22 mouse cellular contexts compared by ENCODE assay signal in the genomic region with DNA sequence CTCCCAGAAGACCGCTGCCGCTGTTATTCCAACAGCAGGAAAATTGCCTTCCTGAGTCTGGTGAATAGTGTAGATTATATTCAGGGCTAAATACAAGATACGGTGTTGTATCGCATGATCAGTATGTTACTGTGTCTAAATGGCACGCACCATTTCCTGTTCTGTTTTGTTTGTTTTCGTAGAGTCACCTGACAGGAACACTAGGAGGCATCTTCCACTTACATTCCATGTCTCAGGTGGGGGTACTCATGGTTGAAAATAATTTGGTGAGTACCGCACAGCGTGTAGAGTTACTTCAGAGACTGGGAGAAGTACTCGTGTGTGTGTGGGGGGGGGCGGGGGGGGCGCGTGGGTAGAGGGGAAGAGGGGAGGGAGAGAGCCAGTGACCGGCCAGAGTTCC. TPM values are rescaled to one million over a fixed set of nuclear protein-coding genes. Genes with fewer than 3 reads are reported as not detected.
DNase-seq lines count a peak whose midpoint lies in the region; ATAC-seq and TF ChIP-seq lines count a peak whose summit lies in the region.
"Had no signal": no experiment of that assay in that cellular context is flagged by ENCODE, and none has a peak within 500 bp of the region (broad histone marks: within the 10 kb centered on the region; RNA-seq: fewer than 3 reads in every experiment).

No protein-coding gene starts in this region.

- no peaks in the 10 kb centered on the region for H3K27me3 ChIP-seq in heart, embryonic 12.5 days (replicated peaks)
- peaks cover 6% of the 10 kb centered on the region; the same call in 1 of the 2 replicates for H3K27me3 ChIP-seq in heart, embryonic 10.5 days (ENCODE audit: insufficient read depth, poor library complexity, severe bottlenecking)
- no peaks in the 10 kb centered on the region for H3K27me3 ChIP-seq in heart, postnatal 0 days (ENCODE audit: control insufficient read depth, insufficient read depth, low read length)
- H3K27me3 ChIP-seq in lung, postnatal 0 days (replicated peaks; ENCODE audit: insufficient read depth, low read length) = no peaks in the 10 kb centered on the region
- H3K27me3 ChIP-seq in midbrain, embryonic 16.5 days (ENCODE audit: control insufficient read depth, insufficient read depth, low read depth, low read length) = no peaks in the 10 kb centered on the region
- H3K27me3 ChIP-seq: embryonic facial prominence, embryonic 12.5 days; forebrain, embryonic 15.5 days; heart, embryonic 15.5 days; hindbrain, embryonic 13.5 days; Patski had no signal

- H3K9ac ChIP-seq in heart, embryonic 12.5 days = no peak overlapping the region
- no peak overlapping the region for H3K9ac ChIP-seq in heart, postnatal 0 days (replicated peaks; ENCODE audit: low read depth, low read length)
- H3K9ac ChIP-seq in lung, postnatal 0 days (replicated peaks; ENCODE audit: low read depth) = no peak overlapping the region
- H3K9ac ChIP-seq in midbrain, embryonic 16.5 days (ENCODE audit: low read depth, low read length) = no peak overlapping the region
- H3K9ac ChIP-seq: embryonic facial prominence, embryonic 12.5 days; forebrain, embryonic 15.5 days; heart, embryonic 15.5 days; hindbrain, embryonic 13.5 days had no signal

- TF ChIP-seq CTCF in heart, postnatal 0 days (IDR thresholded peaks at IDR 0.05; ENCODE audit: low read depth) = no peak
- no peak for TF ChIP-seq CTCF in lung, postnatal 0 days (IDR thresholded peaks at IDR 0.05)

- TF ChIP-seq EP300 in heart, postnatal 0 days (IDR thresholded peaks at IDR 0.05; ENCODE audit: low read depth) = no peak
- TF ChIP-seq EP300 in lung, postnatal 0 days (IDR thresholded peaks at IDR 0.05) = no peak

- no peaks in the 10 kb centered on the region for H3K36me3 ChIP-seq in heart, embryonic 12.5 days
- no peaks in the 10 kb centered on the region for H3K36me3 ChIP-seq in heart, embryonic 10.5 days
- no peaks in the 10 kb centered on the region for H3K36me3 ChIP-seq in heart, postnatal 0 days (replicated peaks; ENCODE audit: control insufficient read depth, insufficient read depth, low read length)
- no peaks in the 10 kb centered on the region for H3K36me3 ChIP-seq in lung, postnatal 0 days (ENCODE audit: insufficient read depth, low read length)
- no peaks in the 10 kb centered on the region for H3K36me3 ChIP-seq in midbrain, embryonic 16.5 days (ENCODE audit: control insufficient read depth, insufficient read depth, low read length)
- H3K36me3 ChIP-seq: embryonic facial prominence, embryonic 12.5 days; forebrain, embryonic 15.5 days; heart, embryonic 15.5 days; hindbrain, embryonic 13.5 days had no signal

- peak overlapping the region; percentile 29; the same call in 1 of the 2 replicates for H3K4me2 ChIP-seq in heart, embryonic 12.5 days
- H3K4me2 ChIP-seq in heart, postnatal 0 days (ENCODE audit: low read depth, low read length) = 0 out of 2 replicates have a peak overlapping the region, but pooled peaks have one; percentile 6
- H3K4me2 ChIP-seq in lung, postnatal 0 days (replicated peaks; ENCODE audit: low read depth, low read length) = no peak overlapping the region
- no peak overlapping the region for H3K4me2 ChIP-seq in midbrain, embryonic 16.5 days (ENCODE audit: low read length)
- H3K4me2 ChIP-seq: embryonic facial prominence, embryonic 12.5 days; forebrain, embryonic 15.5 days; heart, embryonic 15.5 days; hindbrain, embryonic 13.5 days had no signal

- no peaks in the 10 kb centered on the region for H3K9me3 ChIP-seq in heart, embryonic 12.5 days (replicated peaks)
- no peaks in the 10 kb centered on the region for H3K9me3 ChIP-seq in heart, embryonic 10.5 days
- H3K9me3 ChIP-seq in heart, postnatal 0 days (replicated peaks; ENCODE audit: control insufficient read depth, low read length) = no peaks in the 10 kb centered on the region
- no peaks in the 10 kb centered on the region for H3K9me3 ChIP-seq in lung, postnatal 0 days (ENCODE audit: low read length)
- H3K9me3 ChIP-seq in midbrain, embryonic 16.5 days (replicated peaks; ENCODE audit: control insufficient read depth, low read length, poor library complexity, severe bottlenecking) = no peaks in the 10 kb centered on the region
- H3K9me3 ChIP-seq: embryonic facial prominence, embryonic 12.5 days; forebrain, embryonic 15.5 days; heart, embryonic 15.5 days; hindbrain, embryonic 13.5 days had no signal

- 60% methylated on average over 11 of the region's 13 CpGs for WGBS in heart, embryonic 12.5 days
- 56% methylated on average over 11 of the region's 13 CpGs for WGBS in heart, embryonic 10.5 days
- 46% methylated on average over 13 of the region's 13 CpGs for whole genome bisulfite sequencing in heart, postnatal 0 days
- 40% methylated on average over 12 of the region's 13 CpGs for WGBS in lung, postnatal 0 days
- WGBS in midbrain, embryonic 16.5 days = 76% methylated on average over 11 of the region's 13 CpGs

- H3K4me3 ChIP-seq in heart, embryonic 12.5 days = no peak overlapping the region
- H3K4me3 ChIP-seq in heart, embryonic 10.5 days = no peak overlapping the region
- H3K4me3 ChIP-seq in heart, postnatal 0 days (ENCODE audit: low read depth, low read length) = no peak overlapping the region
- H3K4me3 ChIP-seq in lung, postnatal 0 days (ENCODE audit: low read depth, low read length) = no peak overlapping the region
- no peak overlapping the region for H3K4me3 ChIP-seq in midbrain, embryonic 16.5 days (ENCODE audit: low read depth, low read length)
- H3K4me3 ChIP-seq: embryonic facial prominence, embryonic 12.5 days; forebrain, embryonic 15.5 days; heart, embryonic 15.5 days; hindbrain, embryonic 13.5 days had no signal

- ATAC-seq in heart, embryonic 12.5 days (ENCODE audit: insufficient number of reproducible peaks, low FRiP score) = no peak
- ATAC-seq in heart, postnatal 0 days (ENCODE audit: insufficient read depth, low read depth) = no peak
- ATAC-seq in lung, postnatal 0 days = peak; percentile 19; the same call in 1 of the 2 replicates
- no peak for ATAC-seq in midbrain, embryonic 16.5 days
- ATAC-seq: activated CD4-positive, CD25-positive, alpha-beta regulatory T cell, adult 4 months; forebrain, embryonic 15.5 days; hindbrain, postnatal 0 days; Patski had no signal

- H3K27ac ChIP-seq in heart, embryonic 12.5 days (ENCODE audit: poor library complexity, severe bottlenecking) = no peak overlapping the region
- no peak overlapping the region for H3K27ac ChIP-seq in heart, embryonic 10.5 days
- no peak overlapping the region for H3K27ac ChIP-seq in heart, postnatal 0 days (ENCODE audit: low read depth)
- H3K27ac ChIP-seq in lung, postnatal 0 days (ENCODE audit: low read length) = no peak overlapping the region
- no peak overlapping the region for H3K27ac ChIP-seq in midbrain, embryonic 16.5 days (ENCODE audit: low read length)
- H3K27ac ChIP-seq: embryonic facial prominence, embryonic 12.5 days; forebrain, embryonic 15.5 days; heart, embryonic 15.5 days; hindbrain, embryonic 13.5 days; hindbrain, postnatal 0 days had no signal

- DNase-seq in heart, embryonic 10.5 days (ENCODE audit: low spot score) = no peak
- DNase-seq in heart, postnatal 0 days (ENCODE audit: low spot score) = no peak
- DNase-seq in heart, adult 8-10 months (ENCODE audit: low spot score) = no peak
- DNase-seq in lung, postnatal 0 days (ENCODE audit: low spot score) = no peak
- DNase-seq in lung, postnatal 36 days = no peak
- DNase-seq: adrenal gland, postnatal 14 days; cerebellum, adult 11-12 months; cerebellum, adult 9-10 months; cerebellum, postnatal 25 days; gastrocnemius, postnatal 36 days; heart, adult 11 months had no signal

- peaks cover 7% of the 10 kb centered on the region; the same call in 1 of the 2 replicates for H3K4me1 ChIP-seq in heart, embryonic 12.5 days (replicated peaks)
- peaks cover 10% of the 10 kb centered on the region for H3K4me1 ChIP-seq in heart, embryonic 10.5 days
- no peaks in the 10 kb centered on the region for H3K4me1 ChIP-seq in heart, postnatal 0 days (ENCODE audit: control insufficient read depth, insufficient read depth)
- H3K4me1 ChIP-seq in lung, postnatal 0 days (ENCODE audit: insufficient read depth, low read depth, low read length) = no peaks in the 10 kb centered on the region
- no peaks in the 10 kb centered on the region for H3K4me1 ChIP-seq in midbrain, embryonic 16.5 days (ENCODE audit: control insufficient read depth, insufficient read depth, low read length)
- H3K4me1 ChIP-seq: embryonic facial prominence, embryonic 12.5 days; forebrain, embryonic 15.5 days; hindbrain, embryonic 13.5 days had no signal

RNA-seq across cellular contexts. Expression of gene Catsperd, which starts 19.6 kb away (rescaled TPM):
- 0.28 and 0.42 TPM in 2 replicates for polyA plus RNA-seq in heart, embryonic 12.5 days (2016; fragmentation: Nextera tagmentation; extraction: Ambion mirVana)
- 0.30 and 0.38 TPM in 2 replicates for polyA plus RNA-seq in heart, embryonic 10.5 days (2016; fragmentation: Nextera tagmentation; extraction: Ambion mirVana)
- total RNA-seq in heart, postnatal 0 days (2014; rRNA removed; ENCODE audit: low replicate concordance) = not detected in 2 replicates
- 0.20 and 0.23 TPM in 2 replicates for polyA plus RNA-seq in heart, postnatal 0 days (2015; fragmentation: Nextera tagmentation; extraction: Ambion mirVana)
- under 1 TPM in 2 of 4 experiments, not detected in 2; 0.16 TPM for total RNA-seq in heart, adult 8-10 months (2022)
- 0.12 and 0.32 TPM in 2 replicates for polyA plus RNA-seq in lung, postnatal 0 days (2015; fragmentation: Nextera tagmentation; extraction: Ambion mirVana)
- polyA plus RNA-seq in midbrain, embryonic 16.5 days (2015; fragmentation: Nextera tagmentation; extraction: Ambion mirVana) = 1.8 and 2.1 TPM in 2 replicates
- total RNA-seq: gastrocnemius, adult 8-10 months; hematopoietic stem cell, adult 5-6 weeks had no signal

RNA-seq across cellular contexts. Expression of gene Lonp1, which starts 20.9 kb away (rescaled TPM):
- polyA plus RNA-seq in heart, embryonic 12.5 days (2016; fragmentation: Nextera tagmentation; extraction: Ambion mirVana) = 66.2 and 67.3 TPM in 2 replicates
- 58.9 and 65.1 TPM in 2 replicates for polyA plus RNA-seq in heart, embryonic 10.5 days (2016; fragmentation: Nextera tagmentation; extraction: Ambion mirVana)
- 109 and 115 TPM in 2 replicates for total RNA-seq in heart, postnatal 0 days (2014; rRNA removed; ENCODE audit: low replicate concordance)
- 43.6 and 46.4 TPM in 2 replicates for polyA plus RNA-seq in heart, postnatal 0 days (2015; fragmentation: Nextera tagmentation; extraction: Ambion mirVana)
- 100 to 1,000 TPM; 124 to 136 (median 125) TPM for total RNA-seq in heart, adult 8-10 months (2022)
- polyA plus RNA-seq in lung, postnatal 0 days (2015; fragmentation: Nextera tagmentation; extraction: Ambion mirVana) = 23.4 and 24.2 TPM in 2 replicates
- polyA plus RNA-seq in midbrain, embryonic 16.5 days (2015; fragmentation: Nextera tagmentation; extraction: Ambion mirVana) = 42.8 and 43.0 TPM in 2 replicates

RNA-seq across cellular contexts. Expression of gene Ranbp3, which starts 25.5 kb away (rescaled TPM):
- 63.2 and 64.5 TPM in 2 replicates for polyA plus RNA-seq in heart, embryonic 12.5 days (2016; fragmentation: Nextera tagmentation; extraction: Ambion mirVana)
- polyA plus RNA-seq in heart, embryonic 10.5 days (2016; fragmentation: Nextera tagmentation; extraction: Ambion mirVana) = 85.1 and 105 TPM in 2 replicates
- 60.9 and 64.7 TPM in 2 replicates for total RNA-seq in heart, postnatal 0 days (2014; rRNA removed; ENCODE audit: low replicate concordance)
- polyA plus RNA-seq in heart, postnatal 0 days (2015; fragmentation: Nextera tagmentation; extraction: Ambion mirVana) = 38.8 and 40.6 TPM in 2 replicates
- total RNA-seq in heart, adult 8-10 months (2022) = 10 to 100 TPM; 33.8 to 39.3 (median 37.5) TPM
- 42.6 and 44.8 TPM in 2 replicates for polyA plus RNA-seq in lung, postnatal 0 days (2015; fragmentation: Nextera tagmentation; extraction: Ambion mirVana)
- 107 and 112 TPM in 2 replicates for polyA plus RNA-seq in midbrain, embryonic 16.5 days (2015; fragmentation: Nextera tagmentation; extraction: Ambion mirVana)

RNA-seq across cellular contexts. Expression of gene Rpl36, which starts 34.3 kb away (rescaled TPM):
- polyA plus RNA-seq in heart, embryonic 12.5 days (2016; fragmentation: Nextera tagmentation; extraction: Ambion mirVana) = 1,231 and 1,273 TPM in 2 replicates
- polyA plus RNA-seq in heart, embryonic 10.5 days (2016; fragmentation: Nextera tagmentation; extraction: Ambion mirVana) = 1,286 and 1,339 TPM in 2 replicates
- total RNA-seq in heart, postnatal 0 days (2014; rRNA removed; ENCODE audit: low replicate concordance) = 1,192 and 2,008 TPM in 2 replicates
- 1,600 and 1,704 TPM in 2 replicates for polyA plus RNA-seq in heart, postnatal 0 days (2015; fragmentation: Nextera tagmentation; extraction: Ambion mirVana)
- total RNA-seq in heart, adult 8-10 months (2022) = 100 to 1,000 TPM; 697 to 769 (median 735) TPM
- polyA plus RNA-seq in lung, postnatal 0 days (2015; fragmentation: Nextera tagmentation; extraction: Ambion mirVana) = 1,643 and 1,764 TPM in 2 replicates
- 789 and 838 TPM in 2 replicates for polyA plus RNA-seq in midbrain, embryonic 16.5 days (2015; fragmentation: Nextera tagmentation; extraction: Ambion mirVana)

RNA-seq across cellular contexts. Expression of gene 2410015M20Rik, which starts 38.0 kb away (rescaled TPM):
- polyA plus RNA-seq in heart, embryonic 12.5 days (2016; fragmentation: Nextera tagmentation; extraction: Ambion mirVana) = 253 and 282 TPM in 2 replicates
- 261 and 317 TPM in 2 replicates for polyA plus RNA-seq in heart, embryonic 10.5 days (2016; fragmentation: Nextera tagmentation; extraction: Ambion mirVana)
- 199 and 207 TPM in 2 replicates for total RNA-seq in heart, postnatal 0 days (2014; rRNA removed; ENCODE audit: low replicate concordance)
- 527 and 554 TPM in 2 replicates for polyA plus RNA-seq in heart, postnatal 0 days (2015; fragmentation: Nextera tagmentation; extraction: Ambion mirVana)
- total RNA-seq in heart, adult 8-10 months (2022) = 100 to 1,000 TPM; 313 to 386 (median 356) TPM
- polyA plus RNA-seq in lung, postnatal 0 days (2015; fragmentation: Nextera tagmentation; extraction: Ambion mirVana) = 201 and 230 TPM in 2 replicates
- polyA plus RNA-seq in midbrain, embryonic 16.5 days (2015; fragmentation: Nextera tagmentation; extraction: Ambion mirVana) = 171 and 182 TPM in 2 replicates

Comparison
In these comparisons a context has a peak if more than half of its experiments do, and no peak if none do; other contexts are left out.
1. H3K4me2 ChIP-seq: peak in heart, embryonic 12.5 days (single experiment) and heart, postnatal 0 days (single experiment); none in lung, postnatal 0 days (single experiment) and midbrain, embryonic 16.5 days (single experiment).